Mouse (Mus musculus) thymus, adult 2 months (tissue): ENCODE results near the gene N4bp3. TPM values are rescaled to one million over a fixed set of nuclear protein-coding genes. Genes with fewer than 3 reads are reported as not detected.
"Not testable (repeated sequence)": the region's sequence is repeated elsewhere in the genome, so short reads cannot be mapped to it uniquely, and the experiment has no call there.

Experiments
- DNase-seq: peaks from one replicate; pipeline ENCODE4 v3.0.0; 2021
- H3K27ac ChIP-seq: fragments of 200-500 bp; 2 replicates; pipeline ENCODE4 v1.5.1; 2012; ENCODE audit warnings: low read length, control low read depth; ENCODE audit not compliant: control insufficient read depth, insufficient read depth
- H3K27me3 ChIP-seq: fragments of 200-500 bp; 2 replicates; pipeline ENCODE4 v1.6.1; 2012; ENCODE audit warnings: mild to moderate bottlenecking, low read length, moderate library complexity, mixed read lengths; ENCODE audit not compliant: control insufficient read depth, insufficient read depth
- H3K36me3 ChIP-seq: fragments of 200-500 bp; 2 replicates; pipeline ENCODE4 v1.6.1; 2012; ENCODE audit warnings: mild to moderate bottlenecking, low read length, moderate library complexity; ENCODE audit not compliant: control insufficient read depth, insufficient read depth
- H3K4me1 ChIP-seq: fragments of 200-500 bp; replicated peaks from 2 replicates; pipeline ENCODE4 v1.6.1; 2012; ENCODE audit warnings: low read length; ENCODE audit not compliant: control insufficient read depth, insufficient read depth
- H3K4me3 ChIP-seq: fragments of 200-500 bp; 2 replicates; pipeline ENCODE4 v1.5.1; 2012; ENCODE audit warnings: mild to moderate bottlenecking, low read length, control low read depth, moderate library complexity; ENCODE audit not compliant: control insufficient read depth, insufficient read depth
- CTCF ChIP-seq: fragments of 200-500 bp; IDR thresholded peaks from 2 replicates; pipeline ENCODE4 v1.5.1; 2012; ENCODE audit warnings: mild to moderate bottlenecking, control low read depth, low read length, moderate library complexity, borderline replicate concordance; ENCODE audit not compliant: control insufficient read depth, poor library complexity, insufficient read depth; ENCODE audit errors: extremely low read depth
- POLR2A ChIP-seq: fragments of 200-500 bp; IDR thresholded peaks from 2 replicates; pipeline ENCODE4 v1.6.1; 2012; ENCODE audit warnings: mild to moderate bottlenecking, low read length, control low read depth, moderate library complexity; ENCODE audit not compliant: control insufficient read depth, poor library complexity, insufficient read depth; ENCODE audit errors: extremely low read depth
- WGBS: fragments of 180-500 bp; shearing (Covaris S2); methylation state at CpG from one replicate; pipeline ENCODE4 v1.1.7; 2018; 5-methylcytosine and 5-hydroxymethylcytosine counted together
- polyA plus RNA-seq: library from polyadenylated mRNA; depleted of rRNA; stranded (reverse); fragments of >200 nt; gene quantifications from 2 replicates; pipeline ENCODE4 v1.2.3, GENCODE M21; 2012; rRNA removed

Gene N4bp3
- polyA plus RNA-seq, result 22.7 and 25.5 TPM in 2 replicates

DNA sequence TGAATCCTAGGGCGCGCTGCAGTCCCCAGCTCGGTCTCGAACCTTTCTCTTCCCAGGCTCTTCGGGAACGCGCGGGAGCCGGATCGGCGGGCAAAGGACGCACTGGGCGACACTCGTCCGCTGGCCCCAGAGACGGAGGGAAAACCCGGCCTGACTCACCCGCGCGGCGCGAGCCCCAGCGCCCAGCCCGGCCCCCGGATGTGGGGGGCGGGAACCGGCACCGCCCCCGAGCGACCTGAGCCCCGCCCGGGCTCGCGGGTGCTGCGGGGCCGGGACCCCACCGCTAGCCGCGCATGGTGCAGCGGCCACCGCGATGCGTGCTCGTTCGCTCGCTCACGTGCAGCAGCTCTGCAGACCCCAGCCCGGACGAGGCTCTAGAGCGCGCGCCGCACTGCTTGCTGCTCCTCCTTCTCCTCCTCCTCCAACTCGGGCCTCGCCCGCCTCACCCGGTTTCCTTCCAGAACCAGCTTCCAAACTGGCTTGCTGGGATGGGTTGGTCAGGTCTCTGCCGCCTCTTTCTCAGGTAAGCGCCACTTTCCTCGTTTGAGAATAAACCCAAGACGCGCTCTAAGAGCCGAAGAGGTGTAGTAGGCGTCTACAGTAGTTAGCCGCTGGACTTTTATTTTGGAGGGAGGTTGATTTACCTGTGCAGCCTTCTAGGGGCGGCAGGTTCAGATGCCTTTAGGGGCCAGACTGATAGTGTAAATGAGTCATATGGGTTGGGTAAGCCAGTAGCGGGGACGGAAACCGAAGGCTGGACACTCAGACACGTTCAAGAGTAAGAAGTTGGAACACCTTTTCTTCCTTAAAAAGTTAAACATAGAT, at the start of gene N4bp3, which contains the start of gene D930048N14Rik:
TSS of gene N4bp3 (minus strand) at position 152 of the 825 bp plus-strand sequence.
TSS of gene D930048N14Rik (plus strand) at position 264 of the 825 bp plus-strand sequence.
- Histone ChIP-seq H3K4me1 (peaks cover 42% of the 10 kb centered on the region), H3K27me3 (no peaks in the 10 kb centered on the region), H3K4me3 (peak within 1 kb of the TSS; percentile 82), H3K36me3 (no peaks in the 10 kb centered on the region), H3K27ac (no peak within 1 kb of the TSS)
- TF ChIP-seq CTCF (no peak; the same call in 1 of the 2 replicates), POLR2A (no peak)
- 1% methylated on average over 70 of the region's 70 CpGs for WGBS
- DNase-seq, result peak; percentile 78

DNA sequence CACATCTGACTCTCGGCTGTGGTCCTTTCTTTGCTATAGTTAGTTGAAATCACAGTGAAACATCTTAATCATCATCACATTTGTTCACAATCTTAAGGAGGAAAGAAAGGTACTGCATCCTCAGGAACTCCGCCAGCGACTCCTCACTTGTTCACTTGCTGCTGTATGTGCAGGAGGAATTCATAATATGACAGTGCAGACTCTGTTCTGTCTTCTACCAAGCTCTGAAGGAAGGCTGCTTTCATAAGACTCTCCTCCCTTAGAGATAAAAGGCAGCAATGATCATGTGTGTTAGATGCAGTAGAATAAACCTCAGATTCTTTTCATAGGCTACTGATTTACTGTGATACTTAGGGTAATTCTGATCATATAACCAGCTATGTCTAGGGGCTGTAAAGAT, 44.3 kb upstream of the N4bp3 start:
- Histone ChIP-seq H3K4me3 (no peak overlapping the region), H3K36me3 (peaks cover 11% of the 10 kb centered on the region), H3K27ac (no peak overlapping the region), H3K27me3 (no peaks in the 10 kb centered on the region), H3K4me1 (no peaks in the 10 kb centered on the region)
- WGBS, result 97% methylated on average over 3 of the region's 3 CpGs
- DNase-seq, result no peak
- TF ChIP-seq POLR2A, result no peak
- TF ChIP-seq CTCF, result no peak

DNA sequence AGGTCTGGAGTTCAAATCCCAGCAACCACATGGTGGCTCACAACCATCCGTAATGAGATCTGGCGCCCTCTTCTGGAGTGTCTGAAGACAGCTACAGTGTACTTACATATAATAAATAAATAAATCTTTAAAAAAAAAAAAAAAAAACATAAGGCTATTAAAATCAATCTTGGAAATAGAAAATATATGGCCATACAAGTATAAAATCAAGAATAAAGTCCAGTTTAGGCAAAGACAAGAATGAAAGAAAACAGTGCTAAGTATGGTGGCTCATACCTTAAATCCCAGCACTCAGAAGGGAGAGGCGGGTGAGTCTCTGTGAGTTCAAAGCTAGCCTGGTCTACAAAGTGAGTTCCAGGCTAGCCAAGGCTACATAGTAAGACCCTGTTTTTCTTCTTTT, 40.0 kb upstream of the N4bp3 start:
- DNase-seq, H3K36me3 ChIP-seq, H3K4me3 ChIP-seq, H3K27me3 ChIP-seq, H3K4me1 ChIP-seq, H3K27ac ChIP-seq: not testable (repeated sequence)
- 91% methylated on average over 3 of the region's 3 CpGs for WGBS

DNA sequence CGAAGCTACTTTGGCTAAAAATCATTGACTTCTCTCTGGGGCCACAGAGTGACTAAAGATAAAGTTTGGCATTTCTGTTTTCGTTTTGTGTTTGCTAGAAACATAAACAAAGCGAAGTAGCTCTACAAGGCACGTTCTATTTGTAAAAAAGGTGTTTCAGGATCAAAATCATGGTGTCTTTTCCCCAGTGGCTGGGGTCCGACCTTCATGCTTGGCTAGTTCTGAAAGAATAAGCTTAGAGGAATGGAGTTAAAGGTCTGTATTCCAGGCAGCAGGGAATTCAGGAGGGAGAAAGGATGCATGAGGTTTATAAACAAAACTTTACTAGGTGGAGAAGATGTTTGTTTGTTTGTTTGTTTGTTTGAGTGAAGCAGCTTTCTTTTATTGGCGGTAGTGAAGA, 38.7 kb upstream of the N4bp3 start:
- Histone ChIP-seq H3K36me3 (no peaks in the 10 kb centered on the region), H3K4me3 (no peak overlapping the region), H3K27ac (no peak overlapping the region), H3K4me1 (peaks cover 3% of the 10 kb centered on the region; the same call in 1 of the 2 replicates), H3K27me3 (no peaks in the 10 kb centered on the region)
- no peak for DNase-seq
- 30% methylated on average over 6 of the region's 6 CpGs for WGBS
- TF ChIP-seq CTCF (no peak), POLR2A (no peak)

DNA sequence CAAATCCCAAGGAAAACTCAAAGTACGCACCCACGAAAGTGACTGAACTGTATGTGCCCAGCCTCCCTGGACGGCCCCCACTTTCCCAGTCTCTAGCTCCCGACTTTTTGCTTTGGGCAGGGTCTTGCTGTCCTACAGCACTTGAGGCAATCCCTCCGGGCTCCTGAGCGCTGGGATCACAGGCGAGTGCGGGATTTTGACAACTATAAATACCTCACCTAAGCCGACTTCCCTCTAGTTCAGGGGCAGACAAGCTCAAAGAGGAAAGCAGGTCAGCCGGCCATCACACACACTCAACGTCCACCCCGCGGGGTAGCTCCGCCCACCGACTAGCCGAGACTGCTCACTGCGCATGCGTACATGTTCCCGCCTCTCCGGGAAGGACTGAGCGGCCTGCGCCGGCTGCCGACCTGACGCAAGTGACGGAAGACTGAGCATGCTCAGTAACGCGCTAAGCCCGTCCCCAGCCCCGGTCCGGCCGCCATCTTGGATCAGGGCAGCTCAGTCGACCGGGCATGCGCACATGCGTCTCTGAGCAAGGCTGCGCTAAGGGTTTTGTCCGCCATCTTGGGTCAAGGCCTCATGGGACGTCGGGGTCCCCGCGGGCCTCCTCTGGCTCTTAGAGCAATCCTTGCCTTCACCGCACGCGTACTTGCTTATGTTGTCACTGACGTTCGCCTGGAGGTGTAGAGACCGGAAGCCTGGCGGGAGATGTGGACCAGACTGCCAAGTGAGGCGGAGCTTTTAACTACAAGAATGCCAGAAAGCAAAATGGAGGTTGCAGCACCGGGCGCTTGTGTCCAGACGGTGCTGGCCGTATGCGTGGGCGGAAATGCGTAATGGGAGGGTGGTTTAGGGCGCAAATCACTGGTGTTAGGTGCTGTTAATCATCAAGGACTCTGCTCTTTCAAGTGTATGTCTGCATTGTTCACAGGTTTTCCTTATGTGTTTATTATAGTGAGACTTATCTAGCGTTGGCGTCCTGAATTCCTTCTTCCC, 38.0 kb upstream of the N4bp3 start, which contains the start of gene 0610009B22Rik:
TSS of gene 0610009B22Rik (minus strand) at position 545 of the 999 bp plus-strand sequence.
- DNase-seq, result peak; percentile 99
- Histone ChIP-seq H3K27ac (peak within 1 kb of the TSS; percentile 94), H3K4me1 (peaks cover 3% of the 10 kb centered on the region; the same call in 1 of the 2 replicates), H3K27me3 (no peaks in the 10 kb centered on the region), H3K4me3 (peak within 1 kb of the TSS; percentile 69), H3K36me3 (no peaks in the 10 kb centered on the region)
- TF ChIP-seq CTCF (peak; percentile 8; the same call in 1 of the 2 replicates), POLR2A (peak; percentile 57; the same call in 1 of the 2 replicates)
- under 1% methylated on average over 60 of the region's 60 CpGs for WGBS

DNA sequence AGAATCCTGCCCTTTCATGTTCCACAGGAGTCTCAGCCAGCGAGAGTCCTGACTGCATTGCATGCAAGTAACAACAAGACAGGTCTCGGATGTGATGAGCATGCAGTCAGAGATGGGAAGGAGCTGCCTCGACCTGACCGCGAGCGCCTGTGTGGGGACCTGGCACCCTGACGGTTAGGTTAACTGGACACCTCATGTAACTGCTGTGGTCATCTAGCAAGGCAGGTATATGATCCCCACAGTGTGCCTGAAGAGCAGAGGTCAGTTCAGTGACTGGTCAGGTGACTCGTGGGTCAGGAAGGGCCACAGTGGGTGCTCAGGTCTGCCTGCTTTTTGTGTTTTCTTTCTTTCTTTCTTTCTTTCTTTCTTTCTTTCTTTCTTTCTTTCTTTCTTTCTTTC, 31.3 kb upstream of the N4bp3 start:
- H3K27me3 ChIP-seq, result no peaks in the 10 kb centered on the region
- no peak for DNase-seq
- H3K27ac ChIP-seq, result no peak overlapping the region
- no peaks in the 10 kb centered on the region for H3K36me3 ChIP-seq
- WGBS, result 51% methylated on average over 8 of the region's 8 CpGs
- TF ChIP-seq POLR2A (no peak), CTCF (no peak)
- 0 out of 2 replicates have a peak, but pooled peaks cover 3% of the 10 kb centered on the region for H3K4me1 ChIP-seq
- H3K4me3 ChIP-seq, result no peak overlapping the region
